Mouse (Mus musculus): ENCODE measurements around the gene Tsks. TPM values are rescaled to one million over a fixed set of nuclear protein-coding genes. Genes with fewer than 3 reads are reported as not detected.

Tsks gene
- total RNA-seq (2023): not detected

DNA sequence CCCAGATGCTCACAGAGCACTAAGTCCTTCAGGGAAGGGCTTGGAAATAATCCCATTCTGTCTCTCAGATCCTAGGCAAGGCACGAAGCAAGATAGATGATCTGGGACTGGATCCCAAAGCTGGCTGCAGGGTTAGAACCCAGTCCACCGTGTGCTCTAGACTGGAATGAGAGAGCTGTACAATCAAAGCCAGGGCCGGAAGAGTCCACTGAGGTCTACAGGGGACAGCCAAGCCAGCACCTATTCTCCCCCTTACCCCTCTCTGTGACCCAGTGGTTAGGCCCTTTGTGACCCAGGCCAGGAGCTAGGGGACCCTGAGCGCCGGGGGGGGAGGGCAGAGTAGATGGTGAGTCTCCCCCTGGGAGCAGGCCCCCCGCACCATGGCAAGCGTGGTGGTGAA is at the start of gene Tsks:
TSS of gene Tsks (plus strand) at position 301 of the 400 bp plus-strand sequence.

DNA sequence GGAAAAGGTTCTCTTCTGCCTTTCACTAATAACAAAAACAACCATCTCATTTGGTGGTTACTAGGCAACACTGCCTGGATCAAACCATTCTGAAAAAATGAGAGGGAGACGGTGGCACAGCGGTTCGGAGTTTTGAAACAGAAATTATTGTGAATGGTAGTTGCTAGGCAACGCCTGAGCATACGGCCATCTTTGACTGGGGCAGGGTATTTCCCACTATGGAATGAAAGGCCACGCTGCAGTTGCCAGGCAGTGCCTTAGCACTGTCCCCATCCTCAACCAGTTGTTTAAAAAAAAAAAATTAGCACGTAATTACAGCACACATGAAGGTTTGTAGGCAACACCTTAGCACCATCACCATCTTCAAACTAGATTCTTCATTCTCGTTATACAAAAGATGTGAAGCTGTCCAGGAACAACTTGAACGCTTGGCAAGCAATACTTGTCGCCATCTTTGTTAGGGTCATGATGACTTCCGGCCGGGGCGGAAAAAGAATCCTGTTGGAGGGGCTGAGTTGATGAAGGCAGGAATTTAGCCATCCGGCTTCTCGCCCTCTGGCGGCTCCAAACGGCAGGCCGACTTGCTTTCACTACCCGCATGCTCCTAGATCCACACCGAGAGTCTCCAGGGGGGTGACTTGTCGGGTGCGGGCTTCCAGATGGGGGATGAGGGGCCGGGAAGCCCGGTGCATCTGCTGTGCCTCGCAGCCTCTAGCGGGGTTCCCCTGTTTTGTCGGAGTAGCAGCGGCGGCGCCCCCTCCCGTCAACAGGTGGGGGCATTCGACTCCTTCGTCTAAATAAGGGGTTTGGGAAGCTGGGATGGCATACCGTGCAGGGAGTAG is 47.2 kb upstream of the Tsks start, which contains the start of gene Fuz:
TSS of gene Fuz (plus strand) at position 487 of the 842 bp plus-strand sequence.

DNA sequence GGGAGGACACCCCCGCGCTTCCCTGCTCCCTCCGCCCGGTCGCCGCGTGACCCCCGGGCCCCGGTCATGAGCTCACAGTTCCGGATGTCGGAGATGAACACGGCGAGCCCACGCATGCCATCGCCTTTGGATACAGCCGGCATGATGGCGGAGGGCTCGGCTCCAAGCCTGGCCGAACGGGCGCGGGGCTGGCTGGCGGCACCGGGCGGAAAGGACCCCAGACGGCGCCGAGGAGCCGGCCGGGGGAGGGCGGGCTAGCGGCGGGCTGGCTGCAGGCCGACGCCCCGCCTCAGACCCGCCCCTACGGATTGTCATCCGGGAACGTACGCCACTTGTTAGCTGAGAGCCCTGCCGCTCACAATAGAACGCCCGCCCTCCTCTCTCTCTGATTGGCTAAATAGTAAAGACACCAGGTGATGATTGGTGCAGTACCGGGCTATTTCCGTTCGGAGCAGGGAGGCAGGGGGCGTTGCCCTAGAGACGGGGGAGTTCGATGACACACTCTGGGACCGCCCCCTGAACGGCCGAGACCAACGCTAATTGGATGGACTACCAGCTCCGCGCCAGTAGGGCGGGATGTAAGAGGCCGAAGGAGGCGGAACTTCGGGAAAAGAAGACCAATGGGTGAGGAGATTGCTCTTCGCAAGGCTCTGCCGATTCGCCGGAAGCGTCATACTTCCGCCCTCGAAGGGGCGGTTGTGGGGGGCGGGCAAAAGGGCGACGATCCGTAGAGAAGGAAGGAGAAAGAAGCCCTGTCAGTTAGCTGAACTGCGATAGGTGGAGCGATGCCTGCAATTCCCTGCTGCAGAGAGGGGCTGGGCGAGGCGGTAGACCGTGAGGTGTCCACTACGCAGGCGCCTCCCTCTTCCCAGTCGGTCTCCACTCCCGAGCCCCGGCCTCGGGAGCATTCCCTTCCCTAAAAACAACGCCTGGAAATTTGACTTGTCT is 13.5 kb upstream of the Tsks start, which contains the start of gene Ap2a1:
TSS of gene Ap2a1 (minus strand) at position 293 of the 948 bp plus-strand sequence.

DNA sequence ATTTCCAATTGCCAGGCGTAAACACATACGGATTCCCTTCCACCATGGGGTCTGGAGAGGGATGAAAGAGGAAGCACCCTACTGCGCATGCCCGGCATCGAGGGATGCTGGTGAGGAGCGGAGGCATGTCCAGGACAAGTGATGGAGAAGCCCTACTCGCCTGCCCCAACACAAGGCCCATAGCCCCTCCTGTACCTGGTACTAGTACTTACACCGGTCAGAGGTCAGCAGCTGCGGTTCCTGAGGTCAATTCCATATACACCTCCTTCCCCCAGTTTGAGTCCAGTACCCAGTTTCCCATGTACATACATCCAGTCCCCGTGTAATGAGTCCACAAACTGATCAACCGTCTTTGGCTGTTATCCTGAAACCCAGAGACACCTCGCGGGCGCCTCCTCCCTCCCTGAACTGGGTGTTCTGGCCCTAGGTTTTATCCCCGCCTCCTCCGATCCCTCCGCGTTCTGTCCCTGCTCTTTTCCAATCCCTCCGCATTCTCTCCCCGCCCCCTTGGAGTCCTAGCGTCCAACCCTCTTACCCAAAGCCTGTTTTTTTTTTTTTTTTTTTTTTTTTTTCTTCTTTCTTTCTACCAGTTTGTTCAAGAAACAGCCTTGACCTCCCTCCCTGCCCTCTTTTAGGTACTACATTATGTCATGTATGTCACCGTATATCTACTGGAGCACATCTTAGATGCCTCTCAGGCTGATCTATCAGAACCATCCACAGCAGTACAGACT is 31.5 kb downstream of the Tsks start, which contains the start of gene Cpt1c:
TSS of gene Cpt1c (minus strand) at position 469 of the 734 bp plus-strand sequence.

DNA sequence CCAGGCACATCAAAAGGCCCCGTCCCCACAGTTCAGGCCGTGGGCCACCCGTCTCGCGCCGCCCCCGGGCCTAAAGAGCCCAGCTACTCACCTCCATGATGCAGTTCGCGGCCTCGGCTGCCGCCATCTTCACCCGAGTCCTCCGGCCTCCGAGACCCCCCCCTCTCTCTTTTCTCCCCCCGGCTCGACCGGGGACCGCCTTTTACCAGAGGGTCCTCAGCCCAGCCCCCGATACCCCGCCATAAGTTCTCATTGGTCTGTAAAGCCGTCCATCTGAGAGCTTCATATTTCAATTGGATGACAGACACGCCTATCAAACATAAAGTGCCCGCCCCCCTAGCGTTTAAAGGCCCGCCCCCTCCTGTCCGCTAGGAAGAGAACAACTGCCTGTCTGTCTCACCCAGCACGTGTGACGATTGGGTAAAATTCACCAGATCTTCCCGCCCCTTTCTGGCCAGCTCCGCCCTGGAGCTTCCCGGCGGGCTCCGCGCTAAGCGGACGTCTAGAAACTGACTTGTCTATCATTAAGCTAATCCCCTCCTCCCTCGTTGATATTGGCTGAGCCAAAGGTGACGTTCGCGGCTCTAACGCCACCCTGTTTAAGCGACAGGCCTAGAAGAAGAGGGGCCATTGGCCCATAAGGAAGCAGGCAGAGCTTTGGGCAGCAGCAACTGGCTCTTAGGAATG is 43.3 kb downstream of the Tsks start, which contains the start of gene Prmt1:
TSS of gene Prmt1 (minus strand) at position 377 of the 687 bp plus-strand sequence.

DNA sequence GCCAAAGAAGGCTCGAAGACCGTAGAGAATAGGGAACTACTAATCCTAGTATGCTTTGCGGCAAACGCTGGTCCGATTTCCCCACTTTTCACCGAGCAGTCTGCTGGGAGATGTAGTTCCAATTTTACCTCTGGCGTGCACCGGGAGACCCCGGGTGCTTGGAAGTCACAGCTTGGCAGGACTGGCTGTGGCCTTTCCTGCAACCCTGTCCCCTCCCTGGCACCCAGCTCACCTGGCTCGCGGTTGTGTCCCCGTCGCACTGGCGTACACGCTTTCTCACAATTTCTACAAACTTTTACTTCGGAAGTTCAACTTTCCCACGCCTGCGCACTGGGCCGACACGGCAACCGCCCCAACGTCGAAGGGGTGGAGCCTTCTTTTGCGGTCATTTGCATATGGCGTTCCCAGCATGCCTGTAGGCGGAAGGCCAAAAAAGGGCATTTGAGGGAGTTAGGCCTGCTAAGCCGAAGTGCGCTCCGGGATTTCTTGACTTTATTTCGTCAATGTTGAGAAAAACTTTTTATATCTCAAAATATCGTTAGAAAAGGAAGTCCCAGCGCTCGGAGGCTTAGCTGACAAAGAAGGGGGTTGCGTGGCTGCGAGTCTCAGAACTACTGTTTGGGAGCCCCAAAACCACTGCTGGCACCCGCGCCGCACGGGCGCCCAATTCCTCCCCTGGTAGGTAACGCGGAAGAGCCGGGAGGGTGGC is 54.4 kb downstream of the Tsks start, which contains the start of gene Irf3:
TSS of gene Irf3 (plus strand) at position 418 of the 709 bp plus-strand sequence.

DNA sequence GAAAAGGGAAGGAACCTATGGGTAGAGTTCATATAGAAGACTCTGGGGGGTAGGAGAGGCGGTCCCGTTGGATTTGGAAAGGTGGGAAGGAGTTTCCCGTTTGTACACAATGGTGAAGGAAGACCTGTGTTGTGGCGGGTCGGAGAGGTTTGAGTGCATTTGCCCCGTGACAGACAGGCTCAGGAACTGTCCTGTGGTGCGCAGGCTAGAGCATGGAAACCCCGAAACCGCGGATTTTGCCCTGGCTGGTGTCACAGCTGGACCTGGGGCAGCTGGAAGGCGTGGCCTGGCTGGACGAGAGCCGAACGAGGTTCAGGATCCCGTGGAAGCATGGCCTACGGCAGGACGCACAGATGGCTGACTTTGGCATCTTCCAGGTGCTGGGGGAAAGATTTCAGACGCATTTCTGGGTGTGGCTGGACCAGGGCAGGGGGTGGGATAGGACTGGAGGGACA is 55.5 kb downstream of the Tsks start, which contains the start of gene Bcl2l12:
TSS of gene Bcl2l12 (minus strand) at position 212 of the 455 bp plus-strand sequence.

Other genes starting within 250 kb of the Tsks start
- not detected for gene Izumo2, start 234.5 kb upstream of the Tsks start, total RNA-seq (2023)
- gene Vrk3, start 194.8 kb upstream of the Tsks start, total RNA-seq (2023): 10 to 100 TPM; 49.7 to 52.8 TPM
- gene Zfp473, start 192.2 kb upstream of the Tsks start, total RNA-seq (2023): 1 to 10 TPM; 1.4 to 1.9 TPM
- 10 to 100 TPM; 44.3 to 53.6 TPM for gene Nup62, start 127.1 kb upstream of the Tsks start, total RNA-seq (2023)
- 1 to 10 TPM; 1.5 to 1.7 TPM for gene Il4i1, start 126.8 kb upstream of the Tsks start, total RNA-seq (2023)
- gene Atf5, start 126.5 kb upstream of the Tsks start, total RNA-seq (2023): 1 to 10 TPM; 5.6 to 6.6 TPM
- 10 to 100 TPM; 13.9 to 17.4 TPM for gene Akt1s1, start 94.2 kb upstream of the Tsks start, total RNA-seq (2023)
- gene Tbc1d17, start 94.1 kb upstream of the Tsks start, total RNA-seq (2023): 10 to 100 TPM; 33.5 to 33.6 TPM
- 100 to 1,000 TPM; 379 to 392 TPM for gene Pnkp, start 86.1 kb upstream of the Tsks start, total RNA-seq (2023)
- gene Ptov1, start 73.4 kb upstream of the Tsks start, total RNA-seq (2023): 10 to 100 TPM; 33.3 to 35.2 TPM
- gene Med25, start 50.5 kb upstream of the Tsks start, total RNA-seq (2023): 10 to 100 TPM; 36.7 to 44.1 TPM
- gene Fuz, start 47.1 kb upstream of the Tsks start, total RNA-seq (2023): 1 to 10 TPM; 5.7 to 7.4 TPM
- 10 to 100 TPM; 70.1 to 74.6 TPM for gene Ap2a1, start 13.7 kb upstream of the Tsks start, total RNA-seq (2023)
- gene Cpt1c, start 31.6 kb downstream of the Tsks start, total RNA-seq (2023): under 1 TPM; 0.53 to 0.85 TPM
- 10 to 100 TPM; 74.9 to 80.6 TPM for gene Prmt1, start 43.4 kb downstream of the Tsks start, total RNA-seq (2023)
- 10 to 100 TPM; 63.0 to 71.9 TPM for gene Irf3, start 54.4 kb downstream of the Tsks start, total RNA-seq (2023)
- gene Bcl2l12, start 55.5 kb downstream of the Tsks start, total RNA-seq (2023): 10 to 100 TPM in 1 of 2 experiments, 1 to 10 TPM in 1; 8.8 to 18.8 TPM
- gene Scaf1, start 73.2 kb downstream of the Tsks start, total RNA-seq (2023): 10 to 100 TPM; 61.1 to 62.1 TPM
- gene Rras, start 74.8 kb downstream of the Tsks start, total RNA-seq (2023): 10 to 100 TPM; 14.9 to 17.0 TPM
- gene Prr12, start 109.7 kb downstream of the Tsks start, total RNA-seq (2023): 10 to 100 TPM; 22.3 to 25.8 TPM
- 10 to 100 TPM; 29.1 to 38.1 TPM for gene Nosip, start 119.2 kb downstream of the Tsks start, total RNA-seq (2023)
- 10 to 100 TPM; 17.4 to 19.6 TPM for gene Prrg2, start 119.5 kb downstream of the Tsks start, total RNA-seq (2023)
- 1 to 10 TPM; 3.0 to 3.1 TPM for gene Rcn3, start 149.0 kb downstream of the Tsks start, total RNA-seq (2023)
- gene Fcgrt, start 160.6 kb downstream of the Tsks start, total RNA-seq (2023): 10 to 100 TPM; 19.0 to 24.9 TPM
- gene Rps11, start 181.2 kb downstream of the Tsks start, total RNA-seq (2023): 1,000 to 10,000 TPM; 1,010 to 1,023 TPM
- gene Rpl13a, start 185.6 kb downstream of the Tsks start, total RNA-seq (2023): 1,000 to 10,000 TPM; 1,046 to 1,214 TPM
- gene Gm45713, start 193.0 kb downstream of the Tsks start, total RNA-seq (2023): not detected
- 10 to 100 TPM; 22.2 to 29.2 TPM for gene Flt3l, start 193.2 kb downstream of the Tsks start, total RNA-seq (2023)
- gene Pih1d1, start 211.1 kb downstream of the Tsks start, total RNA-seq (2023): 10 to 100 TPM; 46.2 to 47.4 TPM
- gene Aldh16a1, start 211.4 kb downstream of the Tsks start, total RNA-seq (2023): 10 to 100 TPM; 82.4 to 96.0 TPM
- gene Slc17a7, start 220.7 kb downstream of the Tsks start, total RNA-seq (2023): not detected
- gene Gfy, start 236.4 kb downstream of the Tsks start, total RNA-seq (2023): not detected
- not detected for gene Pth2, start 237.8 kb downstream of the Tsks start, total RNA-seq (2023)

Measured in neutrophil, adult 83 days (primary cell).